Mouse (Mus musculus) thymus, postnatal 0 days (tissue): ENCODE measurements around the gene Ice1. TPM values are rescaled to one million over a fixed set of nuclear protein-coding genes. Genes with fewer than 3 reads are reported as not detected.

ENCODE experiments used
- DNase-seq: peaks from one replicate; pipeline ENCODE4 v3.0.0-alpha.2; 2015; ENCODE audit warnings: low spot score
- polyA plus RNA-seq: library from polyadenylated mRNA; unstranded; fragments of >200 nt; fragmentation: Nextera tagmentation; extraction: Ambion mirVana; gene quantifications from 2 replicates; pipeline ENCODE4 v1.2.1, GENCODE M21; 2015

Ice1 gene
- polyA plus RNA-seq, 1 experiment from 2014 or later, result 16.2 TPM

GRCm38 (mm10) chr13:70582517-70582916 lies 54.9 kb downstream of the Ice1 start:
- DNase-seq, result peak; percentile 12

- no peak for DNase-seq
Observed at GRCm38 (mm10) chr13:70581509-70581908, 55.9 kb downstream of the Ice1 start.

DNA sequence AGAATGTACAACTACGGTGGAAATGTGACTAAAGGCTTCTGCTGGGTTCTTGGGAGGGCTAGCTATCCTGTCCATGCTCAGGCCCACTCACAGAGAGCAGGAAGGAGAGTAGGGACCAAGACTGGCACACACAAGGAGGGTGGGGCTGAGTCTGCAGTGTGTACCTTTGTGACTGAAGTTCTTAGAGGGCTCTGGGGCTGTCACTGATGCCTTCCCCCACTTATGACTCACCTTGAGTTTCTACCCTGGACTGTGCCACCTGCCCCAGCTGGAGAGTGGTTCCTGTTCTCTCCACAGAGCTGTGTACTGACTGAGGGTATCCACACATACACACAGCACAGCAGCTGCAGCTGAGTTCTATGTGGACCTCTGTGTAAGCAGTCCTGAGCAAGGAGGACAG lies 63.2 kb downstream of the Ice1 start:
- no peak for DNase-seq

DNA sequence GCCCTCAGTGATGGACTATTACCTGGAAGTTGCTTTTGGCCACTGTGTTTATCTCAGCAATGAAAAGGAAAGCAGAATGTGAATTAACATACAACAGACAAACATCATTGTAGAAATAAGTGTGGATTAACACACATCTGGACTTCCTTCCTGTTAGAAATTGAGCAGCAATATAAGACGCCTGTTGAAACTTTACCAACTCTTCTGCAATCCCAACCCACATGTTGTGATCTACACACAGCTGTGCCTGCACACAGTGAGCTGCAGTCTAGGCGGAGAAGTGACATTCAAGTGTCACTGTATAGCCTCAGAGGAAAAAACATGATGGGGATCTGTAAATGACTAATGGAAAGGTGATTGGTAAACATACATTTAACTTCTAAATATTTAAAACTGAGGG lies 69.5 kb downstream of the Ice1 start:
- DNase-seq, result no peak

DNA sequence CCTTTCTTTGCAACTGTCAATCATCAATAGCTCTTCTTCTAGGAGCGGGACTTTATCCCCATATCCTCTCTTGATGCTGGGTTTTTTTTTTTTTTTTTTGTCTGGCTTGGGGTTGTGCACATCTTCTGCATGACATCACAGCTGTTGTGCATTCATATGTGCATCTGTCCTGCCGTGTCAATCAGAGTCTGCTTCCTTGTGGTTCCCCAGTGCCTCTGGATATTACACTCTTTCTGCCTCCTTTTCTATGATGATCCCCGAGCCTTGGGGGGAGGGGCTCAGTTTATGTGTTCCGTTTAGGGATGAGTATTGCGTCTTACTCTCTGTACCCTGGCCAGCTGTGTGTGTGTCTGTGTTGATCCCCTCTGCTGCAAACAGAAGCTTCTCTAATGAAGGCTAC lies 84.0 kb downstream of the Ice1 start:
- DNase-seq, result no peak

DNA sequence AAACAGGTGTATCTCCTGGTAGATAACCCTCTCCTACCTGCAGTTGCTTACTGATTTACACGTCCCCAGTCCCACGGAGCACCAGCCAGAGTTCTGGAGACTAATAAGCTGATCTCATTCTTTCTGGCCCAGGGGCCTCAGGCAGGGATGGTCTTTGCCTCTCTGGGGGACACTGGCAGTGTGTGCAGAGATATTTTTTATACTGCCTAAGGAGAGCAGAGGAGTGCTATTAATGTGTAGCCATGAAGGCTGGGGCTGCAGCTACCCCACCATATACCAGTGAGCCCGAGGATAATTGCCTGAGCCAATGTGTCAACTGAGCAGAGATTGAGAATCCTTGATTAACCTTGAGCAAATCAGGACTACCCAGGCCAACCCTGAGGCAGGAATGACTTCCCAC lies 90.0 kb downstream of the Ice1 start:
- DNase-seq, result no peak

DNA sequence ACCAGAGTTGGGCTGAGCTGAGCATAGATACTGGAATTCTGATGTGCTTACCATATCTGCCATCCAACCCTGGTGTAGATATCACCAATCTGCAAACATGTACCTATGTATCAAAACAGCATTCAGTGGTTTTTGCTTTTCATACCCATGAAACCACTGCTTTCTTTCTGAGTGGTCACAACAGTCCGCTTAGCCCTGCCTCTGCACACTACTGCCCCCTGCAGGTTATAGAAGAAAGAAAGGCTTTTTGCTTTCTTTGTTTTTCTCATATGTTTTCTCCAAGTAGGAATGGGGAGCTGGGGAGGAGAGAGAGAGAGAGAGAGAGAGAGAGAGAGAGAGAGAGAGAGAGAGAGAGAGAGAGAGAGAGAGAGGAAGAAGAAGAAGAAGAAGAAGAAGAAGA lies 92.2 kb downstream of the Ice1 start:
- DNase-seq, result no peak

GRCm38 (mm10) chr13:70539842-70540241 lies 97.6 kb downstream of the Ice1 start:
- no peak for DNase-seq

DNA sequence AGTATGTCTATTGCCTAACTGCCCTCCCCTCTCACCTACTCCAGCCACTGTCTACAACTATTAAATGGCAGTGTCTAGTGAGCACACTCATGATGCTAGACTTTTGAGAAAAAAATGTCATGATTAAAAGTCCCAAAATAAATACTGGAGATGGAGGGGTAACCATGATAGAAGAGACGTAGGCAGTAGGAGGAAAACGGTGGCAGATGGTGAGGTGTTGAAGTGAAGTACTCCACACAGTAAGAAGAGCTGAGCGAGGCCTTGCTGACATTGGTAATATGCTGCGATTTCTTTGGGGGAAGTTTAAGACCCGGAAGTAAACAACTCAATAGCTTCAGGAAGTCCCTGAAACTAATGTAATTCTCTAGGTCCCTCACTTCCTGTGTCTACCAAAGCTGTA lies 104.0 kb downstream of the Ice1 start:
- DNase-seq, result no peak

- DNase-seq, result no peak
Observed at GRCm38 (mm10) chr13:70532719-70533118, 104.7 kb downstream of the Ice1 start.

GRCm38 (mm10) chr13:70517651-70518050 lies 119.8 kb downstream of the Ice1 start:
- no peak for DNase-seq

GRCm38 (mm10) chr13:70515004-70515403 lies 122.4 kb downstream of the Ice1 start:
- no peak for DNase-seq

DNA sequence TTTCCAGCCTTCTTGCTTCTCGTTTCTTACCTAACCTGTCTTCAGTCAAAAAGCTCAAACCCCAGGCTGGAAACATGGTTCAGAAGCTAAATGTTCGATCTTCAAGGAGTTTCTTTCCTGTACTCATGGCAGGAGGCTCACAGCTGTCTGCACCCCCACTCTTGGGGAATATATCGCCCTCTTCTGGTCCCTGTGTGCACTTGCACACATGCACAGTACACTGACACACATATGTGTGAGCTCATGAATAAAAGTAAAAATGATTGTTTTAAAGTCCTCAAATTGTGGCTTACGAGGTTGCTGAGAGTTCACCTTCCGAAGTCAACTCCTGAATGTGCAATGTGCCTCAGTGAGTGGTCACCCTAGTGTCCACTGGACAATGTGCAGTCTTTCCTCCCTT lies 127.2 kb downstream of the Ice1 start:
- no peak for DNase-seq

GRCm38 (mm10) chr13:70509375-70510016 lies 127.9 kb downstream of the Ice1 start:
- no peak for DNase-seq

- no peak for DNase-seq
Observed at GRCm38 (mm10) chr13:70508708-70509374, 128.6 kb downstream of the Ice1 start.

Other genes starting within 250 kb of the Ice1 start
- gene Adamts16, start 204.2 kb upstream of the Ice1 start, polyA plus RNA-seq, result 0.13 and 0.18 TPM in 2 replicates